Mouse (Mus musculus): ENCODE data around the gene Nostrin. TPM values are rescaled to one million over a fixed set of nuclear protein-coding genes. Genes with fewer than 3 reads are reported as not detected.

The Nostrin gene
- polyA plus RNA-seq, 1 experiment from 2014 or later, result 2.8 TPM

- Histone ChIP-seq H3K36me3 (no peaks in the 10 kb centered on the region), H3K4me3 (no peak overlapping the region), H3K4me2 (no peak overlapping the region), H3K27me3 (replicated peaks) (no peaks in the 10 kb centered on the region), H3K27ac (ENCODE audit: poor library complexity, severe bottlenecking) (no peak overlapping the region), H3K9ac (no peak overlapping the region), H3K4me1 (replicated peaks) (no peaks in the 10 kb centered on the region), H3K9me3 (replicated peaks) (no peaks in the 10 kb centered on the region)
- 68% methylated on average over 5 of the region's 5 CpGs for WGBS
- no peak for ATAC-seq (ENCODE audit: insufficient number of reproducible peaks, low FRiP score)
These were observed 15.2 kb downstream of the Nostrin start for GRCm38 (mm10) chr2:69150841-69151240.

- no peak overlapping the region for H3K4me2 ChIP-seq
- H3K36me3 ChIP-seq, result no peaks in the 10 kb centered on the region
- no peak overlapping the region for H3K4me3 ChIP-seq
- ATAC-seq (ENCODE audit: insufficient number of reproducible peaks, low FRiP score), result no peak
- H3K27me3 ChIP-seq (replicated peaks), result no peaks in the 10 kb centered on the region
- no peak overlapping the region for H3K27ac ChIP-seq (ENCODE audit: poor library complexity, severe bottlenecking)
- H3K9me3 ChIP-seq (replicated peaks), result no peaks in the 10 kb centered on the region
- no peaks in the 10 kb centered on the region for H3K4me1 ChIP-seq (replicated peaks)
- H3K9ac ChIP-seq, result no peak overlapping the region
- WGBS, result 69% methylated on average over 3 of the region's 3 CpGs
These were observed 20.3 kb downstream of the Nostrin start for GRCm38 (mm10) chr2:69155861-69156260.

- H3K27ac ChIP-seq (ENCODE audit: poor library complexity, severe bottlenecking), result no peak overlapping the region
- H3K4me2 ChIP-seq, result no peak overlapping the region
- no peaks in the 10 kb centered on the region for H3K4me1 ChIP-seq (replicated peaks)
- H3K9me3 ChIP-seq (replicated peaks), result no peaks in the 10 kb centered on the region
- no peaks in the 10 kb centered on the region for H3K27me3 ChIP-seq (replicated peaks)
- no peak overlapping the region for H3K9ac ChIP-seq
- H3K36me3 ChIP-seq, result no peaks in the 10 kb centered on the region
- H3K4me3 ChIP-seq, result no peak overlapping the region
- no peak for ATAC-seq (ENCODE audit: insufficient number of reproducible peaks, low FRiP score)
- 45% methylated on average over 7 of the region's 7 CpGs for WGBS
These were observed 20.7 kb downstream of the Nostrin start for GRCm38 (mm10) chr2:69156283-69156682.

GRCm38 (mm10) chr2:69158907-69159306, 23.3 kb downstream of the Nostrin start:
- ATAC-seq (ENCODE audit: insufficient number of reproducible peaks, low FRiP score), result no peak
- H3K27ac ChIP-seq (ENCODE audit: poor library complexity, severe bottlenecking), result no peak overlapping the region

GRCm38 (mm10) chr2:69170395-69171077, 34.9 kb downstream of the Nostrin start:
- WGBS, result 69% methylated on average over 9 of the region's 9 CpGs
- Histone ChIP-seq H3K27ac (ENCODE audit: poor library complexity, severe bottlenecking) (no peak overlapping the region), H3K4me3 (no peak overlapping the region), H3K27me3 (replicated peaks) (no peaks in the 10 kb centered on the region), H3K9ac (no peak overlapping the region), H3K4me1 (replicated peaks) (no peaks in the 10 kb centered on the region), H3K9me3 (replicated peaks) (no peaks in the 10 kb centered on the region), H3K36me3 (no peaks in the 10 kb centered on the region), H3K4me2 (no peak overlapping the region)
- no peak for ATAC-seq (ENCODE audit: insufficient number of reproducible peaks, low FRiP score)

More at GRCm38 (mm10) chr2:69158907-69159306, 23.3 kb downstream of the Nostrin start:
- Histone ChIP-seq H3K9me3 (replicated peaks) (no peaks in the 10 kb centered on the region), H3K9ac (no peak overlapping the region), H3K4me1 (replicated peaks) (peaks cover 9% of the 10 kb centered on the region), H3K4me2 (no peak overlapping the region), H3K4me3 (no peak overlapping the region), H3K27me3 (replicated peaks) (no peaks in the 10 kb centered on the region), H3K36me3 (no peaks in the 10 kb centered on the region)

- H3K4me3 ChIP-seq, result no peak overlapping the region
- no peaks in the 10 kb centered on the region for H3K27me3 ChIP-seq (replicated peaks)
- H3K9me3 ChIP-seq (replicated peaks), result no peaks in the 10 kb centered on the region
- ATAC-seq (ENCODE audit: insufficient number of reproducible peaks, low FRiP score), result no peak
- H3K27ac ChIP-seq (ENCODE audit: poor library complexity, severe bottlenecking), result no peak overlapping the region
- H3K9ac ChIP-seq, result no peak overlapping the region
- 81% methylated on average over 5 of the region's 5 CpGs for WGBS
- no peaks in the 10 kb centered on the region for H3K36me3 ChIP-seq
- no peak overlapping the region for H3K4me2 ChIP-seq
- no peaks in the 10 kb centered on the region for H3K4me1 ChIP-seq (replicated peaks)
These were observed 39.7 kb downstream of the Nostrin start for GRCm38 (mm10) chr2:69175296-69175695.

- Histone ChIP-seq H3K9ac (no peak overlapping the region), H3K27me3 (replicated peaks) (no peaks in the 10 kb centered on the region), H3K9me3 (replicated peaks) (no peaks in the 10 kb centered on the region), H3K4me2 (no peak overlapping the region), H3K4me1 (replicated peaks) (no peaks in the 10 kb centered on the region), H3K27ac (ENCODE audit: poor library complexity, severe bottlenecking) (no peak overlapping the region), H3K4me3 (no peak overlapping the region), H3K36me3 (no peaks in the 10 kb centered on the region)
- 80% methylated on average over 4 of the region's 4 CpGs for WGBS
- ATAC-seq (ENCODE audit: insufficient number of reproducible peaks, low FRiP score), result no peak
These were observed 44.1 kb downstream of the Nostrin start for GRCm38 (mm10) chr2:69179721-69180120.

GRCm38 (mm10) chr2:69187990-69188389, 52.4 kb downstream of the Nostrin start:
- 92% methylated on average over 2 of the region's 2 CpGs for WGBS
- Histone ChIP-seq H3K27ac (ENCODE audit: poor library complexity, severe bottlenecking) (no peak overlapping the region), H3K27me3 (replicated peaks) (no peaks in the 10 kb centered on the region), H3K36me3 (peaks cover 13% of the 10 kb centered on the region), H3K9me3 (replicated peaks) (no peaks in the 10 kb centered on the region), H3K4me2 (no peak overlapping the region), H3K9ac (no peak overlapping the region), H3K4me1 (replicated peaks) (no peaks in the 10 kb centered on the region; the same call in 1 of the 2 replicates), H3K4me3 (no peak overlapping the region)
- ATAC-seq (ENCODE audit: insufficient number of reproducible peaks, low FRiP score), result no peak

GRCm38 (mm10) chr2:69188732-69189131, 53.1 kb downstream of the Nostrin start:
- Histone ChIP-seq H3K27ac (ENCODE audit: poor library complexity, severe bottlenecking) (no peak overlapping the region), H3K4me2 (no peak overlapping the region)

GRCm38 (mm10) chr2:69189222-69189621, 53.6 kb downstream of the Nostrin start:
- Histone ChIP-seq H3K36me3 (peaks cover 25% of the 10 kb centered on the region), H3K4me1 (replicated peaks) (no peaks in the 10 kb centered on the region; the same call in 1 of the 2 replicates), H3K4me2 (no peak overlapping the region), H3K9me3 (replicated peaks) (0 out of 2 replicates have a peak, but pooled peaks cover 4% of the 10 kb centered on the region), H3K9ac (no peak overlapping the region), H3K27me3 (replicated peaks) (no peaks in the 10 kb centered on the region), H3K27ac (ENCODE audit: poor library complexity, severe bottlenecking) (no peak overlapping the region), H3K4me3 (no peak overlapping the region)
- no peak for ATAC-seq (ENCODE audit: insufficient number of reproducible peaks, low FRiP score)
- 74% methylated on average over 4 of the region's 4 CpGs for WGBS

More at GRCm38 (mm10) chr2:69188732-69189131, 53.1 kb downstream of the Nostrin start:
- H3K9ac ChIP-seq, result no peak overlapping the region
- WGBS, result 79% methylated on average over 6 of the region's 6 CpGs
- no peak for ATAC-seq (ENCODE audit: insufficient number of reproducible peaks, low FRiP score)
- no peak overlapping the region for H3K4me3 ChIP-seq
- H3K4me1 ChIP-seq (replicated peaks), result no peaks in the 10 kb centered on the region; the same call in 1 of the 2 replicates
- 0 out of 2 replicates have a peak, but pooled peaks cover 4% of the 10 kb centered on the region for H3K9me3 ChIP-seq (replicated peaks)
- peaks cover 20% of the 10 kb centered on the region for H3K36me3 ChIP-seq
- H3K27me3 ChIP-seq (replicated peaks), result no peaks in the 10 kb centered on the region

- ATAC-seq (ENCODE audit: insufficient number of reproducible peaks, low FRiP score), result no peak
- H3K4me3 ChIP-seq, result no peak overlapping the region
- H3K9me3 ChIP-seq (replicated peaks), result 0 out of 2 replicates have a peak, but pooled peaks cover 4% of the 10 kb centered on the region
- no peak overlapping the region for H3K9ac ChIP-seq
- 81% methylated on average over 5 of the region's 5 CpGs for WGBS
- no peaks in the 10 kb centered on the region; the same call in 1 of the 2 replicates for H3K4me1 ChIP-seq (replicated peaks)
- H3K36me3 ChIP-seq, result peaks cover 40% of the 10 kb centered on the region
- H3K27ac ChIP-seq (ENCODE audit: poor library complexity, severe bottlenecking), result no peak overlapping the region
- no peak overlapping the region for H3K4me2 ChIP-seq
- no peaks in the 10 kb centered on the region for H3K27me3 ChIP-seq (replicated peaks)
These were observed 55.5 kb downstream of the Nostrin start for GRCm38 (mm10) chr2:69191059-69191458.

GRCm38 (mm10) chr2:69193555-69193954, 58.0 kb downstream of the Nostrin start:
- Histone ChIP-seq H3K27ac (ENCODE audit: poor library complexity, severe bottlenecking) (no peak overlapping the region), H3K36me3 (peaks cover 51% of the 10 kb centered on the region), H3K4me2 (no peak overlapping the region), H3K9me3 (replicated peaks) (0 out of 2 replicates have a peak, but pooled peaks cover 4% of the 10 kb centered on the region), H3K27me3 (replicated peaks) (no peaks in the 10 kb centered on the region), H3K4me1 (replicated peaks) (no peaks in the 10 kb centered on the region; the same call in 1 of the 2 replicates), H3K9ac (no peak overlapping the region), H3K4me3 (no peak overlapping the region)
- WGBS, result 81% methylated on average over 5 of the region's 5 CpGs
- ATAC-seq (ENCODE audit: insufficient number of reproducible peaks, low FRiP score), result no peak
